Mouse (Mus musculus) embryonic stem cell, embryonic (primary cell): Measurements from ENCODE around the gene Smg6.

Experiments
- CTCF ChIA-PET, 4 experiments: fragments of 300-600 bp in 2 of 4; fragments of 350-600 bp in 2 of 4; sonication (Branson Sonifier 250); formaldehyde crosslinking; loops; one replicate each; lab custom pipeline; 2022; ENCODE audit warnings: inconsistent platforms in 2 of 4; lab: Charles Lee
- POLR2A ChIA-PET, 4 experiments: fragments of 300-600 bp in 2 of 4; fragments of 350-600 bp in 2 of 4; sonication (Branson Sonifier 250); formaldehyde crosslinking; loops; one replicate each; lab custom pipeline; 2022; ENCODE audit warnings: antibody characterized with exemption in 4 of 4, inconsistent platforms in 1 of 4; lab: Charles Lee

The Smg6 gene

GRCm38 (mm10) chr11:75045822-75046221 is 120.2 kb downstream of the Smg6 start:
- ChIA-PET CTCF (interaction anchor here in 3 of 4 experiments (0.6 to 0.7 kb wide), 3 partner anchors 52 to 650 kb away, joined by 3 to 5 read pairs (median 4); no protein-coding TSS in a partner anchor), POLR2A (interaction anchor here in 1 of 4 experiments (0.7 to 0.9 kb wide), 2 partner anchors 11 to 207 kb away, joined by 3 to 5 read pairs; no protein-coding TSS in a partner anchor)

- POLR2A ChIA-PET = interaction anchor here in 1 of 4 experiments (0.9 kb wide), 1 partner anchor 12 kb away, joined by 5 read pairs; no protein-coding TSS in a partner anchor
- CTCF ChIA-PET = interaction anchor here in 1 of 4 experiments (0.8 kb wide), 1 partner anchor 124 kb away, joined by 3 read pairs; no protein-coding TSS in a partner anchor
Measured at GRCm38 (mm10) chr11:75046638-75047037, 121.0 kb downstream of the Smg6 start.

GRCm38 (mm10) chr11:75047066-75047465 is 121.4 kb downstream of the Smg6 start:
- POLR2A ChIA-PET = interaction anchor here in 2 of 4 experiments (0.7 kb wide), 4 partner anchors 10 to 381 kb away, joined by 3 to 4 read pairs (median 4); no protein-coding TSS in a partner anchor

GRCm38 (mm10) chr11:75047736-75048407 is 122.2 kb downstream of the Smg6 start:
- CTCF ChIA-PET = interaction anchor here in 1 of 4 experiments (0.7 kb wide), 1 partner anchor 567 kb away, joined by 9 read pairs; no protein-coding TSS in a partner anchor
- POLR2A ChIA-PET = interaction anchor here in 2 of 4 experiments (0.6 to 0.7 kb wide), 5 partner anchors 11 to 382 kb away, joined by 3 to 4 read pairs (median 3); no protein-coding TSS in a partner anchor

More at GRCm38 (mm10) chr11:75047066-75047465, 121.4 kb downstream of the Smg6 start:
- CTCF ChIA-PET = interaction anchor here in 2 of 4 experiments (0.7 to 0.8 kb wide), 2 partner anchors 123 to 568 kb away, joined by 3 to 9 read pairs; no protein-coding TSS in a partner anchor

GRCm38 (mm10) chr11:75049146-75049545 is 123.5 kb downstream of the Smg6 start:
- ChIA-PET CTCF (interaction anchor here in 2 of 4 experiments (0.7 to 1.1 kb wide), 2 partner anchors 67 to 361 kb away, joined by 3 to 4 read pairs; no protein-coding TSS in a partner anchor), POLR2A (interaction anchor here in 1 of 4 experiments (1.4 to 2.4 kb wide), 2 partner anchors 10 to 15 kb away, joined by 3 to 4 read pairs; no protein-coding TSS in a partner anchor)

- POLR2A ChIA-PET = interaction anchor here in 1 of 4 experiments (0.6 to 2.4 kb wide), 3 partner anchors 9 to 182 kb away, joined by 3 to 5 read pairs (median 4); no protein-coding TSS in a partner anchor
- CTCF ChIA-PET = interaction anchor here in 2 of 4 experiments (0.5 to 1.1 kb wide), 2 partner anchors 27 to 68 kb away, joined by 4 read pairs; no protein-coding TSS in a partner anchor
Measured at GRCm38 (mm10) chr11:75049807-75050206, 124.2 kb downstream of the Smg6 start.

GRCm38 (mm10) chr11:75051239-75051638 is 125.6 kb downstream of the Smg6 start:
- ChIA-PET POLR2A (interaction anchor here in 1 of 4 experiments (1.3 to 2.4 kb wide), 2 partner anchors 8 to 21 kb away, joined by 3 to 4 read pairs; no protein-coding TSS in a partner anchor), CTCF (no interaction called here)

GRCm38 (mm10) chr11:75051712-75052550 is 126.3 kb downstream of the Smg6 start:
- POLR2A ChIA-PET = interaction anchor here in 1 of 4 experiments (1.3 kb wide), 2 partner anchors 8 to 21 kb away, joined by 3 read pairs; no protein-coding TSS in a partner anchor
- CTCF ChIA-PET = no interaction called here

- POLR2A ChIA-PET = interaction anchor here in 2 of 4 experiments (1.2 to 1.3 kb wide), 2 partner anchors 9 kb away, joined by 3 read pairs; no protein-coding TSS in a partner anchor
- CTCF ChIA-PET = no interaction called here
Measured at GRCm38 (mm10) chr11:75053020-75053419, 127.4 kb downstream of the Smg6 start.

GRCm38 (mm10) chr11:75053722-75054121 is 128.1 kb downstream of the Smg6 start:
- ChIA-PET POLR2A (interaction anchor here in 2 of 4 experiments (0.6 to 1.2 kb wide), 2 partner anchors 9 to 160 kb away, joined by 3 read pairs; no protein-coding TSS in a partner anchor), CTCF (no interaction called here)

GRCm38 (mm10) chr11:75054184-75054877 is 128.7 kb downstream of the Smg6 start:
- ChIA-PET POLR2A (interaction anchor here in 1 of 4 experiments (1.2 kb wide), 1 partner anchor 10 kb away, joined by 3 read pairs; no protein-coding TSS in a partner anchor), CTCF (no interaction called here)

- ChIA-PET CTCF (no interaction called here), POLR2A (no interaction called here)
Measured at GRCm38 (mm10) chr11:75054878-75055214, 129.2 kb downstream of the Smg6 start.

GRCm38 (mm10) chr11:75062650-75063049 is 137.0 kb downstream of the Smg6 start:
- ChIA-PET CTCF (interaction anchor here in 1 of 4 experiments (0.7 kb wide), 1 partner anchor 112 kb away, joined by 3 read pairs; no protein-coding TSS in a partner anchor), POLR2A (no interaction called here)

GRCm38 (mm10) chr11:75064266-75064665 is 138.6 kb downstream of the Smg6 start:
- ChIA-PET CTCF (no interaction called here), POLR2A (no interaction called here)

GRCm38 (mm10) chr11:75071352-75071751 is 145.7 kb downstream of the Smg6 start:
- ChIA-PET POLR2A (interaction anchor here in 2 of 4 experiments (0.6 to 1.2 kb wide), 4 partner anchors 10 to 27 kb away, joined by 3 to 4 read pairs (median 4); no protein-coding TSS in a partner anchor), CTCF (interaction anchor here in 3 of 4 experiments (0.6 to 1.2 kb wide), 3 partner anchors 31 to 99 kb away, joined by 3 read pairs; no protein-coding TSS in a partner anchor)

GRCm38 (mm10) chr11:75072932-75073625 is 147.5 kb downstream of the Smg6 start:
- ChIA-PET POLR2A (interaction anchor here in 1 of 4 experiments (0.6 to 1.1 kb wide), 4 partner anchors 11 to 118 kb away, joined by 3 read pairs; no protein-coding TSS in a partner anchor), CTCF (no interaction called here)

- ChIA-PET CTCF (no interaction called here), POLR2A (interaction anchor here in 1 of 4 experiments (0.6 to 0.7 kb wide), 2 partner anchors 24 to 41 kb away, joined by 3 read pairs; no protein-coding TSS in a partner anchor)
Measured at GRCm38 (mm10) chr11:75073696-75074095, 148.1 kb downstream of the Smg6 start.
